Mouse (Mus musculus): ENCODE measurements around the gene Nrxn2. TPM values are rescaled to one million over a fixed set of nuclear protein-coding genes. Genes with fewer than 3 reads are reported as not detected.

Nrxn2 gene
- 2.5 and 2.6 TPM in 2 replicates for polyA plus RNA-seq (2014; fragmentation: Nextera tagmentation; extraction: Ambion mirVana)

- peak; percentile 79 for ATAC-seq (ENCODE audit: insufficient number of reproducible peaks, insufficient read depth, low FRiP score, low read depth)
- Histone ChIP-seq H3K36me3 (ENCODE audit: control insufficient read depth, insufficient read depth, low read length) (no peaks in the 10 kb centered on the region), H3K9me3 (ENCODE audit: control insufficient read depth, low read depth, low read length) (no peaks in the 10 kb centered on the region), H3K4me2 (replicated peaks; ENCODE audit: low read depth, low read length) (peak within 1 kb of the TSS; percentile 87), H3K4me1 (ENCODE audit: control insufficient read depth, insufficient read depth, low read length) (0 out of 2 replicates have a peak, but pooled peaks cover 3% of the 10 kb centered on the region), H3K27ac (ENCODE audit: low read length) (no peak within 1 kb of the TSS), H3K4me3 (ENCODE audit: low read depth, low read length) (peak within 1 kb of the TSS; percentile 42), H3K27me3 (ENCODE audit: control insufficient read depth, insufficient read depth, low read length) (peaks cover 31% of the 10 kb centered on the region; the same call in 1 of the 2 replicates), H3K9ac (replicated peaks; ENCODE audit: low read depth, low read length) (no peak within 1 kb of the TSS)
- under 1% methylated on average over 41 of the region's 46 CpGs for WGBS
These were observed at the start of gene Nrxn2 for GRCm38 (mm10) chr19:6418233-6418879. TSS of gene Nrxn2 (plus strand) at chr19:6418731.

DNA sequence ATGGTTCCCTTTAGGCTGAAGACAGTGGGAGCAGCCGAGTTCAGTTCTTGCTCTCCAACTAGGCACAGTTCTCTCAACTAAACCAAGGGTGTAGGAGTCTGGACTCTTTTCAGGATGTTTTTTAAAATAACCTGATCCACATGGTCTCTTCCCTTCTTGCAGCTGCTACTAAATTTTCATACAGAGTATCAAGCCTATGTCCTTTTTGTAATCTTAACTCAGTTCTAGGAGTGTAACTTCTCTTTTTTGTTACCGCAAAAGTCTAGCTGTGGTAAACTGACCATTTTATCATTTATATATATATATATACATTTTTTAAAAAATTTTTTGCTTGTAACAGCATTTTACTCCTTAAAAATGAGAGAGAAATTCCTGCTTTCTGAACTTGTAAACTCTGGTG lies 48.4 kb upstream of the Nrxn2 start:
- H3K9ac ChIP-seq (replicated peaks; ENCODE audit: low read depth, low read length): no peak overlapping the region
- H3K9me3 ChIP-seq (ENCODE audit: control insufficient read depth, low read depth, low read length): no peaks in the 10 kb centered on the region
- H3K4me1 ChIP-seq (ENCODE audit: control insufficient read depth, insufficient read depth, low read length): peaks cover 9% of the 10 kb centered on the region
- no peaks in the 10 kb centered on the region for H3K27me3 ChIP-seq (ENCODE audit: control insufficient read depth, insufficient read depth, low read length)
- no peak overlapping the region for H3K27ac ChIP-seq (ENCODE audit: low read length)
- H3K4me2 ChIP-seq (replicated peaks; ENCODE audit: low read depth, low read length): no peak overlapping the region
- H3K4me3 ChIP-seq (ENCODE audit: low read depth, low read length): no peak overlapping the region
- peaks cover 96% of the 10 kb centered on the region for H3K36me3 ChIP-seq (ENCODE audit: control insufficient read depth, insufficient read depth, low read length)
- 83% methylated on average over 2 of the region's 2 CpGs for WGBS
- ATAC-seq (ENCODE audit: insufficient number of reproducible peaks, insufficient read depth, low FRiP score, low read depth): no peak

GRCm38 (mm10) chr19:6372433-6372832 lies 46.1 kb upstream of the Nrxn2 start:
- 93% methylated on average over 3 of the region's 3 CpGs for WGBS
- Histone ChIP-seq H3K36me3 (ENCODE audit: control insufficient read depth, insufficient read depth, low read length) (peaks cover 97% of the 10 kb centered on the region), H3K27ac (ENCODE audit: low read length) (no peak overlapping the region), H3K4me2 (replicated peaks; ENCODE audit: low read depth, low read length) (no peak overlapping the region), H3K4me3 (ENCODE audit: low read depth, low read length) (no peak overlapping the region), H3K9ac (replicated peaks; ENCODE audit: low read depth, low read length) (no peak overlapping the region), H3K4me1 (ENCODE audit: control insufficient read depth, insufficient read depth, low read length) (peaks cover 1% of the 10 kb centered on the region; the same call in 1 of the 2 replicates), H3K27me3 (ENCODE audit: control insufficient read depth, insufficient read depth, low read length) (no peaks in the 10 kb centered on the region), H3K9me3 (ENCODE audit: control insufficient read depth, low read depth, low read length) (no peaks in the 10 kb centered on the region)
- ATAC-seq (ENCODE audit: insufficient number of reproducible peaks, insufficient read depth, low FRiP score, low read depth): no peak

- Histone ChIP-seq H3K4me2 (replicated peaks; ENCODE audit: low read depth, low read length) (no peak overlapping the region), H3K27me3 (ENCODE audit: control insufficient read depth, insufficient read depth, low read length) (no peaks in the 10 kb centered on the region), H3K4me1 (ENCODE audit: control insufficient read depth, insufficient read depth, low read length) (no peaks in the 10 kb centered on the region), H3K27ac (ENCODE audit: low read length) (no peak overlapping the region), H3K4me3 (ENCODE audit: low read depth, low read length) (no peak overlapping the region), H3K9me3 (ENCODE audit: control insufficient read depth, low read depth, low read length) (no peaks in the 10 kb centered on the region), H3K9ac (replicated peaks; ENCODE audit: low read depth, low read length) (no peak overlapping the region), H3K36me3 (ENCODE audit: control insufficient read depth, insufficient read depth, low read length) (peaks cover 96% of the 10 kb centered on the region)
- 67% methylated on average over 12 of the region's 12 CpGs for WGBS
- ATAC-seq (ENCODE audit: insufficient number of reproducible peaks, insufficient read depth, low FRiP score, low read depth): no peak
These were observed 44.8 kb upstream of the Nrxn2 start for GRCm38 (mm10) chr19:6373539-6374400.

- WGBS: 97% methylated on average over 10 of the region's 10 CpGs
- peaks cover 91% of the 10 kb centered on the region for H3K36me3 ChIP-seq (ENCODE audit: control insufficient read depth, insufficient read depth, low read length)
- ATAC-seq (ENCODE audit: insufficient number of reproducible peaks, insufficient read depth, low FRiP score, low read depth): no peak
These were observed 44.0 kb upstream of the Nrxn2 start for GRCm38 (mm10) chr19:6374571-6374970.

GRCm38 (mm10) chr19:6375423-6376254 lies 42.9 kb upstream of the Nrxn2 start:
- no peak overlapping the region for H3K4me3 ChIP-seq (ENCODE audit: low read depth, low read length)
- no peak overlapping the region for H3K9ac ChIP-seq (replicated peaks; ENCODE audit: low read depth, low read length)
- H3K27me3 ChIP-seq (ENCODE audit: control insufficient read depth, insufficient read depth, low read length): no peaks in the 10 kb centered on the region
- H3K4me1 ChIP-seq (ENCODE audit: control insufficient read depth, insufficient read depth, low read length): no peaks in the 10 kb centered on the region
- no peak for ATAC-seq (ENCODE audit: insufficient number of reproducible peaks, insufficient read depth, low FRiP score, low read depth)
- WGBS: 93% methylated on average over 32 of the region's 42 CpGs
- no peak overlapping the region for H3K4me2 ChIP-seq (replicated peaks; ENCODE audit: low read depth, low read length)
- no peak overlapping the region for H3K27ac ChIP-seq (ENCODE audit: low read length)
- H3K9me3 ChIP-seq (ENCODE audit: control insufficient read depth, low read depth, low read length): no peaks in the 10 kb centered on the region
- peaks cover 80% of the 10 kb centered on the region for H3K36me3 ChIP-seq (ENCODE audit: control insufficient read depth, insufficient read depth, low read length)

More at GRCm38 (mm10) chr19:6374571-6374970, 44.0 kb upstream of the Nrxn2 start:
- no peak overlapping the region for H3K4me3 ChIP-seq (ENCODE audit: low read depth, low read length)
- no peaks in the 10 kb centered on the region for H3K27me3 ChIP-seq (ENCODE audit: control insufficient read depth, insufficient read depth, low read length)
- no peak overlapping the region for H3K9ac ChIP-seq (replicated peaks; ENCODE audit: low read depth, low read length)
- H3K27ac ChIP-seq (ENCODE audit: low read length): no peak overlapping the region
- no peaks in the 10 kb centered on the region for H3K4me1 ChIP-seq (ENCODE audit: control insufficient read depth, insufficient read depth, low read length)
- no peak overlapping the region for H3K4me2 ChIP-seq (replicated peaks; ENCODE audit: low read depth, low read length)
- no peaks in the 10 kb centered on the region for H3K9me3 ChIP-seq (ENCODE audit: control insufficient read depth, low read depth, low read length)

DNA sequence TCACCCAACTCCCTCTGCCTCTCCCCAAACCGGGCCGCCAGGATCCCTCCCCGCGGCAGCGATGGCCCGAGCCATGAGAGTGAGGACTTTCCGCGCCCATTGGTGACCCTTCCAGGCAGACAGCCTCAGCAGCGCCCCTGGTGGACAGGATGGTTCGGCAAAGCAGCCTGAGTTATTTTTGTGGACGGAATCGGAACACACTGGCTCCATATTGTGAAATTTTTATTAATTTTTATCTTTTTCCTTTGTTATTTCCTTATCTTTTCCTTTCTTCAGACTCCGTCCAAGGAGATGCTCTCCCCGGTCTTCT lies 42.3 kb upstream of the Nrxn2 start:
- no peak for ATAC-seq (ENCODE audit: insufficient number of reproducible peaks, insufficient read depth, low FRiP score, low read depth)
- Histone ChIP-seq H3K27ac (ENCODE audit: low read length) (no peak overlapping the region), H3K9me3 (ENCODE audit: control insufficient read depth, low read depth, low read length) (no peaks in the 10 kb centered on the region), H3K27me3 (ENCODE audit: control insufficient read depth, insufficient read depth, low read length) (no peaks in the 10 kb centered on the region), H3K4me2 (replicated peaks; ENCODE audit: low read depth, low read length) (no peak overlapping the region), H3K9ac (replicated peaks; ENCODE audit: low read depth, low read length) (no peak overlapping the region), H3K36me3 (ENCODE audit: control insufficient read depth, insufficient read depth, low read length) (peaks cover 74% of the 10 kb centered on the region), H3K4me1 (ENCODE audit: control insufficient read depth, insufficient read depth, low read length) (no peaks in the 10 kb centered on the region), H3K4me3 (ENCODE audit: low read depth, low read length) (no peak overlapping the region)
- WGBS: 75% methylated on average over 14 of the region's 14 CpGs

GRCm38 (mm10) chr19:6376643-6377042 lies 41.9 kb upstream of the Nrxn2 start:
- no peak overlapping the region for H3K27ac ChIP-seq (ENCODE audit: low read length)
- H3K4me3 ChIP-seq (ENCODE audit: low read depth, low read length): no peak overlapping the region
- H3K4me2 ChIP-seq (replicated peaks; ENCODE audit: low read depth, low read length): no peak overlapping the region
- H3K9me3 ChIP-seq (ENCODE audit: control insufficient read depth, low read depth, low read length): no peaks in the 10 kb centered on the region
- H3K27me3 ChIP-seq (ENCODE audit: control insufficient read depth, insufficient read depth, low read length): no peaks in the 10 kb centered on the region
- peaks cover 70% of the 10 kb centered on the region for H3K36me3 ChIP-seq (ENCODE audit: control insufficient read depth, insufficient read depth, low read length)
- H3K9ac ChIP-seq (replicated peaks; ENCODE audit: low read depth, low read length): no peak overlapping the region
- no peaks in the 10 kb centered on the region for H3K4me1 ChIP-seq (ENCODE audit: control insufficient read depth, insufficient read depth, low read length)
- WGBS: 83% methylated on average over 2 of the region's 2 CpGs
- no peak for ATAC-seq (ENCODE audit: insufficient number of reproducible peaks, insufficient read depth, low FRiP score, low read depth)

Measured in stomach, embryonic 14.5 days (tissue).